Mouse (Mus musculus): ENCODE measurements around the gene Lrmda. TPM values are rescaled to one million over a fixed set of nuclear protein-coding genes. Genes with fewer than 3 reads are reported as not detected.

Lrmda gene
- polyA plus RNA-seq, 1 experiment = 20.1 TPM

DNA sequence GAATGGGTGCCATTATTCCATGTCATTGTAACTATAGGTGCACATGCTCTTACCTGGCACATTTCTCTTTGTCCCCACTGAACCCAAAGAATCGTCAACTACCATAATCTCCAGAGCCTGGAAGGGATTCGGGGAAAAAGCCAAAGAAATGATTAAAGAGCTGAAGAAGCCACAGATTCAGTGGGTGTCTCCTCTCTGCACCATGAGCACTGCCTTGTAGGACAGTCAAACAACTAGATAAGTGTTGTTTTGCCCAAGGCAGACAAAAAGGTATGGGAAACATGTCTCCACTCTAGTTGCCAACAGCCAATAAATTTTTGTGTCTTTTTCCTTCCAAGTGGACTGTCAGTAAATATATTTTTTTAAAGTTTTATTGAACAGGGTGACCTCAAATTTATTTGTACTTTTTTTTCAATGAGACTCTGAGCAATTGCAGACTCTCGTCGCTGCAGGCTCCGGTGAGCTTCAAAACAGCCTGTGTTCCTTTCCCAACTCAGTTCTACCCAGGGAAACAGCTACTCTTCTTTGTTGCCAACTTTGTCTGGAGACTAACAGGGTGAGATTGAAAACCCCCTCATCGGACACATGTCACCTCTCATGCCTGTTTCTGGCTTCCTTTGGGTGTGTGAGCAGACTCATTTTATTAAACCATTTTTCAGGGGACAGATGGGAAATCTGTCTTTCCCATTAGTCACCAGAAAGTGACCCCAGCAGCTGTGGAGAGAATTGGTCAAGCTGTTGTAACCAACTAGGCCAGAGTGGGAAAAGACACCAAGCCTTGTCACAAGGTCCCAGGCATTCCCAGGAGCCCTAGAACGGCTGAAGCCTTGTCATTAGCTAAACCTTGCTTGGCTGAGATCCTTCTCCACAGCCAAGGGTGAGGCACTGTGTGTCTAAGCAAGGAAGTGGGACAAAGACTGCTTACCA lies 886.5 kb downstream of the Lrmda start:
- Histone ChIP-seq H3K4me1 (ENCODE audit: control insufficient read depth, insufficient read depth, low read length) (no peaks in the 10 kb centered on the region), H3K27ac (ENCODE audit: insufficient read depth, low read depth, low read length) (no peak overlapping the region), H3K4me3 (ENCODE audit: insufficient read depth, low read length) (no peak overlapping the region)
- no peak for TF ChIP-seq POLR2A (IDR thresholded peaks at IDR 0.05; ENCODE audit: borderline replicate concordance, low read depth, low read length)
- TF ChIP-seq CTCF (IDR thresholded peaks at IDR 0.05; ENCODE audit: low read depth, low read length) = no peak

DNA sequence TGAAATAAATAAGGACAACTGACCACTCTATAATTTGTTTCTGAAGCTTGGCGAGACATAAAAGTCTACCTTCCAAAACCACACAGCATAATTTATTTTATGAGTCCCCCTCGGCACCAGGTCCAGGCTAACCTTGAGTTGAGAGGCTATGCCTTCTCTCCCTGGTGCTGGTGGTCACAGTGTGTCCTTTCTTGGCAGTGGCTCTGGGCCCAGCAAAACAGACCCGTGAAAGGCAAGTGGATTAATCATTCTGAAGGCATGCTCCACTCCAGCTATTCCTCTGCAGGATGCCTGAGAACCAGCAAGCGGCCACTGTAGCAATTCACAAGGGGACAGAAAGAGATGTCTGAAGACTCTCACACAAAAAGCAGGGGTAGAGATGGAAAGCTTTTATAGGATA lies 887.2 kb downstream of the Lrmda start:
- Histone ChIP-seq H3K4me1 (ENCODE audit: control insufficient read depth, insufficient read depth, low read length) (no peaks in the 10 kb centered on the region), H3K27ac (ENCODE audit: insufficient read depth, low read depth, low read length) (no peak overlapping the region), H3K4me3 (ENCODE audit: insufficient read depth, low read length) (no peak overlapping the region)
- TF ChIP-seq CTCF (IDR thresholded peaks at IDR 0.05; ENCODE audit: low read depth, low read length) (no peak), POLR2A (IDR thresholded peaks at IDR 0.05; ENCODE audit: borderline replicate concordance, low read depth, low read length) (no peak)

GRCm38 (mm10) chr14:22907221-22907620 lies 887.7 kb downstream of the Lrmda start:
- Histone ChIP-seq H3K4me3 (ENCODE audit: insufficient read depth, low read length) (no peak overlapping the region), H3K27ac (ENCODE audit: insufficient read depth, low read depth, low read length) (no peak overlapping the region), H3K4me1 (ENCODE audit: control insufficient read depth, insufficient read depth, low read length) (peaks cover 3% of the 10 kb centered on the region; the same call in 1 of the 2 replicates)
- TF ChIP-seq POLR2A (IDR thresholded peaks at IDR 0.05; ENCODE audit: borderline replicate concordance, low read depth, low read length) (no peak), CTCF (IDR thresholded peaks at IDR 0.05; ENCODE audit: low read depth, low read length) (no peak)

GRCm38 (mm10) chr14:22908006-22908405 lies 888.5 kb downstream of the Lrmda start:
- no peak overlapping the region for H3K4me3 ChIP-seq (ENCODE audit: insufficient read depth, low read length)
- TF ChIP-seq POLR2A (IDR thresholded peaks at IDR 0.05; ENCODE audit: borderline replicate concordance, low read depth, low read length) (no peak), CTCF (IDR thresholded peaks at IDR 0.05; ENCODE audit: low read depth, low read length) (no peak)
- H3K4me1 ChIP-seq (ENCODE audit: control insufficient read depth, insufficient read depth, low read length) = peaks cover 7% of the 10 kb centered on the region
- H3K27ac ChIP-seq (ENCODE audit: insufficient read depth, low read depth, low read length) = no peak overlapping the region

- Histone ChIP-seq H3K4me3 (ENCODE audit: insufficient read depth, low read length) (no peak overlapping the region), H3K27ac (ENCODE audit: insufficient read depth, low read depth, low read length) (no peak overlapping the region), H3K4me1 (ENCODE audit: control insufficient read depth, insufficient read depth, low read length) (peaks cover 15% of the 10 kb centered on the region)
- TF ChIP-seq POLR2A (IDR thresholded peaks at IDR 0.05; ENCODE audit: borderline replicate concordance, low read depth, low read length) (no peak), CTCF (IDR thresholded peaks at IDR 0.05; ENCODE audit: low read depth, low read length) (no peak)
Observed at GRCm38 (mm10) chr14:22915463-22915862, 896.0 kb downstream of the Lrmda start.

GRCm38 (mm10) chr14:22918499-22918898 lies 899.0 kb downstream of the Lrmda start:
- peaks cover 9% of the 10 kb centered on the region for H3K4me1 ChIP-seq (ENCODE audit: control insufficient read depth, insufficient read depth, low read length)
- TF ChIP-seq CTCF (IDR thresholded peaks at IDR 0.05; ENCODE audit: low read depth, low read length) (no peak), POLR2A (IDR thresholded peaks at IDR 0.05; ENCODE audit: borderline replicate concordance, low read depth, low read length) (no peak)

GRCm38 (mm10) chr14:22918931-22919330 lies 899.4 kb downstream of the Lrmda start:
- TF ChIP-seq CTCF (IDR thresholded peaks at IDR 0.05; ENCODE audit: low read depth, low read length) = no peak
- TF ChIP-seq POLR2A (IDR thresholded peaks at IDR 0.05; ENCODE audit: borderline replicate concordance, low read depth, low read length) = no peak
- Histone ChIP-seq H3K27ac (ENCODE audit: insufficient read depth, low read depth, low read length) (no peak overlapping the region), H3K4me1 (ENCODE audit: control insufficient read depth, insufficient read depth, low read length) (peaks cover 8% of the 10 kb centered on the region), H3K4me3 (ENCODE audit: insufficient read depth, low read length) (no peak overlapping the region)

More at GRCm38 (mm10) chr14:22918499-22918898, 899.0 kb downstream of the Lrmda start:
- no peak overlapping the region for H3K27ac ChIP-seq (ENCODE audit: insufficient read depth, low read depth, low read length)
- no peak overlapping the region for H3K4me3 ChIP-seq (ENCODE audit: insufficient read depth, low read length)

DNA sequence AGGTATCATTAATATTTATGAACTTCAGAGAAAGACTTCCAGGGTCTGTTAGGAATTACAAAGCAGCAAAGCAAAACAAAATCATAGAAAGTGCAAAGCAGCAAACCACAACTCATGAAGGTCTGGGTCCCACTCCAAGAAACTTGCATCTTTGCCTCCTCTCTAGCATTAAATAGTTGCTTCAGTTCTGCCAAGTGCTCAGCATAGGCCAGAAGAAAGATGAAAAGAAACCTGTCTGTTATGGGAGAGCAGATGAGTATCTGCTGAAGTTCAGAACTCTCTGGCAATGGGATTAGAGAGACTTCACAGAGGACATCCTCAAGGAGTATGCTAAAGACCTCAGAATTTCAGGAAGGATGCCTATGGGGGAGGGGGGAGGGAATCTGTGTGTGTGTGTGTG lies 901.6 kb downstream of the Lrmda start:
- Histone ChIP-seq H3K4me3 (ENCODE audit: insufficient read depth, low read length) (no peak overlapping the region), H3K4me1 (ENCODE audit: control insufficient read depth, insufficient read depth, low read length) (peaks cover 9% of the 10 kb centered on the region), H3K27ac (ENCODE audit: insufficient read depth, low read depth, low read length) (no peak overlapping the region)
- TF ChIP-seq POLR2A (IDR thresholded peaks at IDR 0.05; ENCODE audit: borderline replicate concordance, low read depth, low read length) (no peak), CTCF (IDR thresholded peaks at IDR 0.05; ENCODE audit: low read depth, low read length) (no peak)

GRCm38 (mm10) chr14:22921796-22922195 lies 902.3 kb downstream of the Lrmda start:
- Histone ChIP-seq H3K27ac (ENCODE audit: insufficient read depth, low read depth, low read length) (no peak overlapping the region), H3K4me3 (ENCODE audit: insufficient read depth, low read length) (no peak overlapping the region), H3K4me1 (ENCODE audit: control insufficient read depth, insufficient read depth, low read length) (peaks cover 9% of the 10 kb centered on the region)
- no peak for TF ChIP-seq POLR2A (IDR thresholded peaks at IDR 0.05; ENCODE audit: borderline replicate concordance, low read depth, low read length)
- no peak for TF ChIP-seq CTCF (IDR thresholded peaks at IDR 0.05; ENCODE audit: low read depth, low read length)

DNA sequence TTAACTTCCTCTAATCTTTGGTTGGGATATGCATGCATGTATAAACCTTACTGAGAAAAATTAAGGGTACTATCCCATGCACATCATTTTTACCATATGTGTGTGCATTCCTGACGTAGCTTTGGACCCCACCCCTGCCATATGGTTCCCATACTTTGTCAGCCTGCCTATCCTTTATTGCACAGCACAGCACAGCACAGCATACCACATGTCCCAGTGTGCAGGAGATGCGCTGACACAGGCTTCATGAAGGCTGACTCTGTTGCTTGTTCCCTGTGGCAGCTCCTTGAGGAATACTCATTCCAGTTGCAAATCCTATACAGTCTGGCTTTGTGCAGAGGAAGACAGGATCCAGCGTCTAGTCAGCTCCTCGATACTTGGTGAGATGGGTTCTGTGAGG lies 903.1 kb downstream of the Lrmda start:
- H3K4me3 ChIP-seq (ENCODE audit: insufficient read depth, low read length) = no peak overlapping the region
- no peak overlapping the region for H3K27ac ChIP-seq (ENCODE audit: insufficient read depth, low read depth, low read length)
- H3K4me1 ChIP-seq (ENCODE audit: control insufficient read depth, insufficient read depth, low read length) = peaks cover 9% of the 10 kb centered on the region
- no peak for TF ChIP-seq POLR2A (IDR thresholded peaks at IDR 0.05; ENCODE audit: borderline replicate concordance, low read depth, low read length)
